Mouse (Mus musculus) kidney, postnatal 14 days (tissue): Measurements from ENCODE around the gene Cox4i2.

Experiments used
- DNase-seq: peaks from one replicate; pipeline ENCODE4 v3.0.0; 2022; ENCODE audit warnings: mixed read lengths

Cox4i2 gene

DNA sequence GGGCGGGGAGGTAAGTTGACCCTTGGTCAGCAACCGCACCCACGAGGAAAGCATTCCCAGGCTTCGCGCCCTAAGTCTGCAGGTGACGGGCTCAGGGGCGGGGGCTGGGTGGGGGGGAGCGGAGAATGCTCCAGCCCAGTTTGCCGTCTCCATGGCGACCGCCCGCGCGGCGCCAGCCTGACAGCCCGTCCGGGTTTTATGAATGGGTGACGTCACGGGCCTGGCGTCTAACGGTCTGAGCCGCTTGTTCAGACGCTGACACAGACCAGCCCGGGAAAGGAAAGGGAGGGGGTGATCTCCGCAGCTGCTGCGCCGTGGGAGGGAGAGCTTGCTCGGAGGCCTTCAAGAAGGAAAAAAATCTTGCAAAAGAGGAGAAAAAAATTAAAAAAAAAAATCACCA is 19.0 kb upstream of the Cox4i2 start:
- DNase-seq: peak; percentile 98

DNA sequence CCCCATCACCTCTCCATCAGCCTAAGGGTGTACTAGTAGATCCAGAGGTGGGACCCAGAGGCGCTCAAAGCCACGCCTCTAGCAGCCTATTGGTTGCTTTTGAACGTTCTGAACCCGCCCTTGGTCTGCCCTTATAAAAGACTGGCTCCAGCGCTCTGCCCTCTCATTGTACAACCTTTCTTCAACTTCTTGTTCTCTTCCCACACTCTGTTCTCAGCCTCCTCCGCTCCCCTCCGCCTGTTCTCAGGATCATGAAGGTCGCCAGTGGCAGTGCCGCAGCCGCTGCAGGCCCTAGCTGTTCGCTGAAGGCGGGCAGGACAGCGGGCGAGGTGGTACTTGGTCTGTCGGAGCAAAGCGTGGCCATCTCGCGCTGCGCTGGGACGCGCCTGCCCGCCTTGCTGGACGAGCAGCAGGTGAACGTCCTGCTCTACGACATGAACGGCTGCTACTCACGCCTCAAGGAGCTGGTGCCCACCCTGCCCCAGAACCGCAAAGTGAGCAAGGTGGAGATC is 17.8 kb upstream of the Cox4i2 start, which contains the start of gene Id1:
Gene Id1 (plus strand): TSS at position 162 of the 512 bp plus-strand sequence.
- peak; percentile 94 for DNase-seq

DNA sequence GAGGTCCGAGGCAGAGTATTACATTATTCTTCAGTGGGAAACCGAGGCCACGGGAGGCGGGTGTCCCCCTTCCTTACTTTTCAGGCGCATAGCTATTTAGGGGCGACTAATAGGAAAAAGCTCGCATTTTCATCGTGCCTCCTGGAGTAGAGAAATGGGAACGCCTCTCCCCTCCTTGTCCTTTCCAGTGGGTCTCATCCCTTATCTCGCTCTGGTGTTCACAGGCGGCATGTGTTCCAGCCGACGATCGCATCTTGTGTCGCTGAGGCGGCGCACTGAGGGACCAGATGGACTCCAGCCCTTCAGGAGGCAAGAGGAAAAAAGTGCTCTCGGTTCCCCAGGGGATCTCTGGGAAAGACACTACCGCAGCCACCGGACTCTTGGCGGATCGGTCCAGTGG is 17.2 kb upstream of the Cox4i2 start:
- no peak for DNase-seq

DNA sequence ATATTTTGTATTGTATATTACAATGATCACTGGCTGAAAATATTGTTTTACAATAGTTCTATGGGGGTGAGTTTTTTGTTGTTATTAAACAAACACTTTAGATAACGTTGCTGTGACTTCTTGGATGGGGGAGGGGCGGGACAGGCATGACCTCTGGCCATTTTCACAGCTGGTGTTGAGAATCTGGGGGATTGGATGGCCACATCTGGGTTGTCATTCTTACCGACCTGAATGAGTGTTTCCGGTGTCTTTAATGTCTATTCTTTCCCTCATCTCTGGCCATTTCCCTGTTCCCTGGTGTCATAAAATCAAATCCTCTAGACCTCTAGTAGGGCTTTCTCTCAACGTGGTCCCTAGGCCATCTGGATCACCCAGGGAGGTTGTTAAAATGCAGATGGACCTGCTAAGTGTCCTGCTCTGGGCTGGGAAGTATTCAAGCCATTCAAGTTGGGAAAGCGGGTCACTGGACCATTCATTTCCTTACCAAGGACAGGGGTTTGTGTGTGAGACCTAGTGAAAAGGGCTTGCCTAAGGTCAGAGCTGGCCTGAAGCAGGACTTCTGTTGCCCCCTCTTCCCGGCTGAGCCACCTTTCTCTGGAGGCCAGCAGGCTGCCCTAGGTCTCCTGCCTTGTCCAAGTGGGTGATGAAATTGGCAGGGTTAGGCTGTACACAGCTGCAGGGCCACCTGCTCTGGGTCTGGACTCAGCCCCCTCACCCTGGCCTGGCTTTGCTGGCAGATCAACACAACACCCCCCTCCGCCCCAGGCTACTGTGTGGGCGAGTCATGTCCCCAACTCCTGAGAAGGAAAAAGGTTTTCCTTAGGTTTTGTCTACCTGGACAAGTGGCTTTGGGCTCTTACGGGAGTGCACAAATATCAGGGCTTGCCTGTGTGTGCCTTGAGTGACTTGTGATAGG is 16.4 kb upstream of the Cox4i2 start:
- DNase-seq: no peak

DNA sequence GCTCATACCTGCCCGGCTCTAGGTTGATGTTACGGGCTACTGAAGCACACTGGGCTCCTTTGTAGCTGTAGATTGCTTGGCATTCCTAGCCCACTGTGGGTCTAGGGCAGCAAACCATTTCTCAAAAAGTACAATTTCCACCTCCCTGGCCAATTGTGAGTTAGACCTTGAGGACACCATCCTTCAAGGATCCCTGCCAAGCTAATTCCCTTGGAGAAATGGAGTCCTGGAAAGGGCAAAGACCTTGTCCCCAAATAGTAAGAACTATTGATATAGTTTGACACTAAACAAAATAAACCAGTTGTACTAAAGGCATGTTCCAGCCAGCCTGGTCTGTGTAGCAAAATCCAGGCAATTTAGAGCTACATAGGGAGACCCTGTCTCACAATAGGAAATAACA is 15.6 kb upstream of the Cox4i2 start:
- no peak for DNase-seq

DNA sequence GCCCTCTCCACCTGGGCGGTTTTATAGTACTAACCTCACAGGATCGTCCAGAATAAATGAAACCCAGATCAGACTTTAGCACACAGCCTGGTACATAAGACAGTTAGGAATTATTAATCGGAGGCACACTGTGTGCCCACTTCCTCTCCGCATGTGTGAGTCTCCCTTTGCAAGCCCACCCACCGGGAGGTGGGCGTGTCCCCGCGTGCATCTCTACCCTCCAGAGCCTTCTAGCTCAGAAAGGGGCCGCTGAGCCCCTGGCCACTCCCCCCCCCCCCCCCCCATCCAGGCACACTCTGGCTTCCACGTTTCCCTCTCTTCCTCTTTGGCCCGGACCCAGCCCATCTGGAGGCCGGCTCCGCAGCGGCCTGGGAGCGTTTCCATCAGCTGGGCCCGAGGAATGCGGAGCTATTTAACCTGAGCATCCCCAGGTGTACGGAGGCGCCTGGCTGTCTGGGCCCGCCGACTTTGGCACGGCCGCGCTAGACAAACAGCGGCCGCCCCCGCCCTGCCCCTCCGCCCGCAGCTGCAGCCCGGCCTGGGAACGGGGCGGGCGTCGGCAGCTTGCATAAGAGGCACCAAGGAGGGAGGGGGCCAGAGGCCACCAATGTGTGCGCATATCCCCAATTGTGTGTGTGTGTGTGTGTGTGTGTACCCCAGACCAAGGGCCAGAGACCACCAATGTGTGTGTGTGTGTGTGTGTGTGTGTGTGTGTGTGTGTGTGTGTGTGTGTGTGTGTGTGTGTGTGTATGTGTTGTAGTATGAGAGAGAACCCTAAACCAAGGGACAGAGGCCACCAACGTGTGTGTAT is 14.7 kb upstream of the Cox4i2 start:
- peak; percentile 94 for DNase-seq

DNA sequence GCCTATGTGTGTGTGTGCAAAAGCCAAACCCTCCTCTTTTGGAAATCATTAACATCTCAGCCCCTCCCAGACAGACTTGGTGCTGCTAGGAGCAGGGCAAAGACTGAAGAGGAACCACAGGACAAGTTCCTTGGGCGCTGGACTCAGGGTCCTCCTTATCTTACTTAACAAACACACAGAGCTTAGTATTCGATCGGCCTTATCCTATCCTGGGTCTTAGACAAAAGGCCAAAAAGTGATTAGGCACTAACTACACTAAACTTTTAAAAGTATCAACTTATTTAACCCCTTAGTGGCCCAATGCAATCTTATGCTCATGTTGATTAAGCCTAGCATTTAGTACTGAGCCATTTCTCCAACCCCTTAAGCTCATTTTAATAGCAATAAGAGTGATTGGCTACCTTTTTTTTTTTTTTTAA is 14.1 kb upstream of the Cox4i2 start:
- DNase-seq: peak; percentile 83

DNA sequence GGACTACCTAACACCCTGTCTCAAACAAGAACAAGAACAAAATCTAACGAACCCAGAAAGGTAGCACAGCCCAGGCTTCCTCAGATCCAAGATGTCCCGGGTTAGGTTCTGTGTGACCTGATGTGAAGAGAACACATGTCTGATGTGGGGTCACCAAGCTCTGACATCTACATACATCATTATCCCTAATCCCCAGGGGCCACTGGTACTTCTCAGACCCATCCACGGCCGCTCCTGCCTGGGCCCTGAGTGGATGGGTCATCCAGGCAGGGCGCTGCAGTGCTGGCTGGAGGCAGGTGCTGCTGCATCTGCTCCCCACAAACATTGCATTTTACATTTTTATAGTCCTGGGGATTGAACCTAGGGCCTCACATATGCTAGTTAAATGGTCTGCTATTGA is 13.5 kb upstream of the Cox4i2 start:
- no peak for DNase-seq

DNA sequence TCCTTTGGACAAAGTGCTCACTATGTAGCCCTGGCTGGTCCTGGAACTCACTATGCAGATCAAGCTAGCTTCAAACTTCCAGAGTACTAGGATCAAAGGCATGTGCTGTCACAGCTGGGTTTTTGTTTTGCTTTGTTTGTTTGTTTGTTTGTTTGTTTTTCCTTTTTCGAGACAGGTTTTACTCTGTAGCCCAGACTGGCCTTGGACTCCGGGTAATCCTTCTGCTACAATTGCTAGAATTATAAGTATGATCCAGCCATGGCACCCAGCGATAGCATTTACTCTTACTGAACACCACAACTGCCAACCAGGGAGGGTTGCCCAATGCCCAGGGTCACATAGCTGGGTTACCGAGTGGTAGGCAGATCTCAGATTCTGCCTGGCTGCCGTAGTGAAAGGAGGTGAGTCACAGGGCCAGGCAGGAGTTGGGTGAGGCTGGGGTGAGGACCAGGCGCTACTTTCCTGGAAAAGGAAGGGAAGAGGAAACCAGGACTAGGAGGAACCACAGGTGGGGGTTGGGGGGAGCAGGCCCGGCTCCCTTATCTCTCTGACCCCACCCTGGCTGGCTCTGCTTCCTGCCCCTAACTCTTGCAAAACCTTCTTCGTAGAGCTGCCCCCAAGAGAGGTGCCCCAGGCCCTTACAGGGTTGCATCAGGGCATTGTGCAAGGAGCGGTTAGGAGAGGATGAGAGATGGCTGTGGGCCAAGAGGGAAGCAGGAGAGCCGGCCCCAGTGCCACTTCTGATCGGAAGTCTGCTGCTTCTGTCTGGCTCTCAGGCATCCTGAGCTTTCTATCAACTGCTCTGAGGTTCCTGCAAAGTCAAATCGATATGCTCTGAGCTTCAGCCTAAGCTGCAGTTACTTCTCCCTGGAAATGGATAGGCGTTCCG is 12.6 kb upstream of the Cox4i2 start:
- DNase-seq: peak; percentile 86

DNA sequence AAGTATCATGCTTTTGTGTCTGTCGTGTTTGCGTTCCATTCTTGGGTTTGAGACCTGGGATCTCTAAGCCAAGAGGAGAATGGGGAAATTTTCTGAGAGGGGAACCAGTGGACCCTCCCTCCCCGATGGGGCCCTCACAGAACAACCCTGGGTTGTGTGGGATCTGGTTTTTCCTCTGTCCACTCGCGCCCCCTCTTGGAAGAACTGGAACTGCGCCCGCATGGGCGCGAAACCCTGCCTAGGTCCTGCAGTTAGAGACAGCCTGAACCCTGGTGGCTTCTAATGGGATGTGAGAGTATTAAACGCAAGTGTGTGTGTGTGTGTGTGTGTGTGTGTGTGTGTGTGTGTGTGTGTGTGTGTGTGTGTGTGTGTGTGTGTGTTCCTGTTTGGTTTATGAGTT is 11.5 kb upstream of the Cox4i2 start:
- peak; percentile 88 for DNase-seq

DNA sequence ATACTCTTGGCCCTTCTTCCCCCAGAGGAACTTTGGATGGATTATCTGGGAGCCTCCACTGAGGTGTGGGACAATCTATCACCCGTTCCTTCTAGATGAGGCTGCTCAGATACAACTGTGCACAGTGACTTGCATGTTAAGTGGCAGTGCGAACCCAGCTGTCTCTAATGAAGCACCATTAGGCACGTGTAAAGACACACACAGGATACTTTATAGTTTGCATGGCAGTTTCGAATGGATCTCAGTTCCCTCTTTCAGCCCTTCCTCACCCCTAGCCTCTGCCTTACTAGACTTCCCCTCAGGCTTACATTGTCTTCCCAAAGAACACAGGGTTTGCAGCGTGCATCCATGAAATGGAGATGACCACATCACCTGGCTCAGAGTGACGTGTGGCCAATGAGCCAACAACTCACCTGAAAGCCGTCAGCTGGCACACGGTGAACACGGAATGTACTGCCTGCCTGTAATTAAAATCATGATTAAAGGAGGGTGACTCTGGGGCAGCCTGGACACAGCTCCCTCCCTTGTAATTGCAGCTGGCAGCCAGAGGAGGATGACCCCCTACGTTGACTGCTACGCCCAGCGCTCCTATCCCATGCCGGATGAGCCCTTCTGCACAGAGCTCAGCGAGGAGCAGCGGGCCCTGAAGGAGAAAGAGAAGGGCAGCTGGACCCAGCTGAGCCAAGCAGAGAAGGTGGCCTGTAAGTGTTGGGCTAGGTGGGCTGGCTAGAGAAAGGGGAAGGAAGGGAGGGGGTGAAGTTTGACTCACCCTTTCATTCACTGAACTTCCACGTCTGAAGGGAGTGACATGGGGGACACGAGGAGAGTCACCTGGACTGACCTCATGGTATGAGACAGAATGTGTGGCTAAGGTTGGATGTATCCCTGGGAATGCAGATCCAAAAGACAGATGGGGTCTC is 2.8 kb downstream of the Cox4i2 start:
- DNase-seq: no peak

DNA sequence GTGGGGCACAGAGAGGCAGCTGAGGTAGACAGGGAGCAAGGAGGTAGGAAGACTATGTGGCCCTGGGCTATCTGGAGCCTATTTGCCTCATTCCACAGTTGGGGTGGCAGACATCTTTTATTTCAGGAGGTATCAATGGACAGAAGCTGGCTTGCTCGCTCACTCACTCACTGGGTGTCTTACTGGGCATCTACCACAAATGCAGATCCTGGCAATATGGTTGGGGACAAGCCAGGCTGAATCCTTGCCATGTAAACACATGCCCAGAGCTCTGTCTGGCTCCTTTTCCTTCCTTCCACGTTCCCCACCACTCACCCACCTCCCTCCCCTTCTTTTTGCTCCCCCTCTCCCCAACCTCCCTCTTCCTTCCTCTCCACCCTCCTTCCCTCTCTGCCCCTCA is 3.5 kb downstream of the Cox4i2 start:
- no peak for DNase-seq

DNA sequence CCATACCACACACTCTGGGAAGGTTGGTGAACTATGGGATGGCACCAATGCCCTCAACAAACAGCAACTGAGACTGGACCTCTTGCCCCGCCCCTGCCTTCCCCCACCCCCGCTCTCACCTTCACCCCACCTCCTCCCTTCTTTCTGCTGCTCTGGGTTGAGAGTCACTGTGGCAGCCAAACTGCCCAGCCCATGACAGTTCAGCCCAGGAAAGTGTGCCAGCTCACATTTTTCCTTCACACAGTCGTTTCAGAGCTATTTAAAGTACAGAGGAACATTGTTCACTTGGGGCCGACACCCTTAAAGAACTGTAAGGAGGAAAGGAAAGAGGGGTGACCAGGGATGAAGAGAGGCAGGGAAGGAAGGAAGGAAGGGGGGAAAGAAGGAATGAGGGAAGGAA is 4.4 kb downstream of the Cox4i2 start:
- DNase-seq: no peak

DNA sequence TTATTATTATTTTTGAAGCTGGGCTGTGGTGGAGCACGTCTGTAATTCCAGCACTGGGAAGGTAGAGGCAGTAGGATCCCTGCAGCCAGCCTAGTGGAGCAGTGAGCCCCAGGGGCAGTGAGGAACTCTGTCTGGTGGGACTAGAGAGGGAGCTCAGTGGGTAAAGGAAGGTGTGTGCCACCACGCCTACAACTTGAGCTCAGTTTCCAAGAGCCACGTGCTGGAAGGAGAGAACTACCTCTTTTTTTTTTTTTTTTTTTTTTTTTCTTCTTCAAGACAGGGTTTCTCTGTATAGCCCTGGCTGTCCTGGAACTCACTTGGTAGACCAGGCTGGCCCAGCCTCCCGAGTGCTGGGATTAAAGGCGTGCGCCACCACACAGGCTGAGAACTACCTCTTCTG is 9.3 kb downstream of the Cox4i2 start:
- DNase-seq: no peak

DNA sequence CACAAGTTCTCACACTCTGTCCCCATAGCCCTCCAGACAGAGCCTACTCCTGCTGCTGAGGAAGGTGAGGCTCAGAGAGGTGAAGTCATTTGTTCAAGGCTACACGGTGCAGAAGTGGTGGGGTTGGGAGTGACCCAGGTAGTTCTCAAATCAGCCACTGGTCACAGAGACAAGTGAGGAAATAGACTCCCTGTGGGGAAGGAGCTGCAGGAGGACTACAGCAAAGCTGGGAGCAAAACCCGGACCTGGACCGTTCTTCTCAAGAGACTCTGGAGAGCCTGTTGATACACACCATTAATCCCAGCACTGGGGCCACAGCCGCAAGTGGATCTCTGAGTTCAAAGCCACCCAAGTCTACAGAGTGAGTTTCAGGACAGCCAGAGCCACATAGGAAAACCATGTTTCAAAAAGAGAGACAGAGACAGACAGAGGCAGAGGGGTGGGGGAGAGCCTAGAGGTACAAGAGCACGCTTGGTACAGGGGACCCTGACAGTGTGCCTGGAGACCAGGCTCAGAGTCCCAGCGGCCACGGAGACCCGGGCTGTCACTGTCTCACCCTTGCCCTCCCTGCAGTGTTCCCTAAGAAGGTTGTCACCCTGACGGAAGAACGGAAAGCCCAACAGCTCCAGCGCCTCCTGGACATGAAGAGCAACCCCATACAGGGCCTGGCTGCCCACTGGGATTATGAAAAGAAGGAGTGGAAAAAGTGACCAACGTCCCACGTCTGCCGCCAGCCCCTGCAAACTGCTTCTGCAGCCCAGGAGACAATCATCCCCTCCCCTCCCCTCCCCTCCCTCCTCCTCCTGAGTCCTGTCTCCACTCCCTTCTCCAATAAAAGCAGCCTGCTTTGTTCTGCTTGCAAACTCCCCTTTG is 10.4 kb downstream of the Cox4i2 start:
- DNase-seq: no peak

DNA sequence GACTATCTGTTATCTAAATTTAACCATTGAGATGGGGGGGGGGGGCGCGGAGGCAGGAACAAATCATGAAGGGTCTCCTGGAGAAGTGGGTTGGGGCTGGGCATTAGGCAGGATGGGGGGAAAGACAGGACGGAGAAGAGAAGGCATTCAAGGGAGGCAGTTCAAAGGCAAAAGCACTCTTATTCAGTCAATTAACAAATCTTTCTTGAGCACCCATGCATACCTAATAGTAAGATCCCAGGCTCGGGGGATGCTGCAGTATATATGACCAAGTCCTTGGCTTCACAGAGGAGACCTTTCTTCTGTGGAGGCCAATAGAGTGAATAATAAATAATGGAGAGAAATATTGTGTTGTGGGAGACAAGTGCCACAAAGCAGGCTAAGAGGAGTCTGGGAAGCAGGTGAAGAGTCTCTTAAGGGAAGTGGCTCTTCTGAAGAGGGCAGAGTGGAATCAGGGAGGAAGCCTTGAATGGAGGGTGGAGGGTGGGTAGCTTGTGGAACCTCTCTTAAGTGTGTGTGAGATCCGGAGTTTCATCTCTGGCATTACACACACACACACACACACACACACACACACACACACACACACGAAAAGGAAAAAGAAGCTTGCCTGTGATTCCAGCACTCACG is 11.2 kb downstream of the Cox4i2 start:
- DNase-seq: no peak

DNA sequence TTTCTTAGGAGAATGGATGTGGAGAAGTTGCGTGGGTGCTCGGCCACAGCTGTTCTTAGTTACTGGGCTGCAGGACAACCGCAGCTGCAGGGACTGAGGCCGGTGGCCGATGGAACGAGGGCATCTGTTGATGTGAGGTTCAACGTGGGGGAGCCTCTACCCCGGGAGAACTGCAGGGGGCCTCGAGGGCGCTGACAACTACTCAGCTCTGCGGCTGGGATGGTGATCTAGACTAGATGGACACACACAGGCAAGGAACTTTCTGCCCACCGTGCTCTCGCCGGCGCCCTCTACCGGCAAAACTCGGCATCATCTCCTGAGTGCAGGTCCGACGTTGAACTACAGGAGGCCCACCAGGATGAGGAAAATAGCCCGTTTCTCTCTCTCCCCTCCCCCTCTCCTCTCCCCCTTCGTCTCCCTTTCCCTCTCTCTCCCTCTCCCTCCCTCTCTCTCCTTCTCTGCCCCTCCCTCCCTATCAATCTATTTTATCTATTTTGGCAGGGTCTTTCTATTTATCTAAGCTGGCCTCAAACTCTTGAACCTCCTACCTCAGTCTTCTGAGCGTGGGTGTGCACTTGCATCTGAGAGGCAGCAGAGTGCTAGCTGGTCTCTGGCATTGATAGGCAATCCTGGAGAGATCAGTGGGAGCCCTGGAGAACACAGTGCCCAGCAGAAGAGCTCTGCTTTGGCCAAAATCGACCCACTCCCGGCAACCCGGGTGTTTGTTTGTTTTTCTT is 12.6 kb downstream of the Cox4i2 start:
- DNase-seq: peak; percentile 94

DNA sequence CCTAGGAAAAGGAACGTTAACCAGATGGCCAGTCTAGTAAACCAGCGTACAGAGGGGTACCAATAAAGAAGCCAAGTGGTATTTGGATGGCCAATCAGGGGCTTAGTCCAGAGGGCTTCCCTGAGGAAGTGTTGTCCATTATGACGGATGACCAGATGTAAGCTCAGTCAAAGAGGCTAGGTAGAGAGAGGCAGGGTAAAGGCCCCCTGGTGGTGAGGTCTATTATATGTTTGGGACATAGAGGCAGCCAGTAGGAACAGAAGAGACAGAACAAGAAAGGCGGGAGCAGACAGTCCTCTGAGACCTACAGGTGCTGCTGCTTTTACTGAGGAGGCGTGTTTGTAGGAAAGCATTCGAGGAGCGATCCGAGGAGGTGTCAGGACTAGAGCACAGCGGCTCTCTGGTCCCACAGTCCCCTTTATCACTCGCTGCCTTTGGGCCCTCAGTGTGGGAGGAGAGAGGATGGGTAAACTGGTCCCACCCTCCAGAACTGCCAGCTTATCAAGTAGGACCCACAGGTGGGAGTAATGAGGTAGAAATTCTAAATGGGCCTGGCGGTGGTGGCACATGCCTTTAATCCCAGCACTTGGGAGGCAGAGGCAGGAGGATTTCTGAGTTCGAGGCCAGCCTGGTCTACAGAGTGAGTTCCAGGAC is 13.8 kb downstream of the Cox4i2 start:
- peak; percentile 79 for DNase-seq

DNA sequence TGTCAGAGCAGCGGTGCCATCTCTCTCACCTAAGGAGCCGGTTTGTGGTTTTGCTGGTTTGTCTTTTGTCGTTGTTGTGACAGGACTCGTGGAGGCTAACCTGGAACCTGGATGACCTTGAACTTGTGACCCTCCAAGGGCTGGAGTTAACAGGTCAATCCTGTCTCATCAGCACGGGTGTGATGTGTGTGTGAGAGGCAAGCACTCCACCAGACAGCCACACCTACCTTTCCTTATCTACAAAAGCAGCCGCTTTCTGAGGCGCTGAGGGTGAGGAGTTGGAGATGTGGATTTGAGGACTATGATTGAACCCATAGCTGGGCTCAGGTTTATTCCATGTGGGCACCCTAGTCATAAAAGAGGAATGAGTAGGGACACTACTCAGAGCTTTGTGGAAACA is 15.7 kb downstream of the Cox4i2 start:
- no peak for DNase-seq
